Mouse (Mus musculus): ENCODE data around the gene Hspb6.

GRCm38 (mm10) chr7:30551445-30552101, 405 bp upstream of the Hspb6 start:
- peak; percentile 41; the same call in 1 of the 2 replicates for TF ChIP-seq CTCF (IDR thresholded peaks at IDR 0.05; ENCODE audit: extremely low read depth, insufficient read length, insufficient replicate concordance, low read depth, low read length)
- no peak for TF ChIP-seq POLR2A (IDR thresholded peaks at IDR 0.05; ENCODE audit: low read depth, low read length)
